Mouse (Mus musculus): ENCODE results near the gene Rph3al.

The Rph3al gene

GRCm38 (mm10) chr11:75859460-75859859, 78.8 kb downstream of the Rph3al start:
- DNase-seq, result no peak

GRCm38 (mm10) chr11:75858975-75859374, 79.3 kb downstream of the Rph3al start:
- no peak for DNase-seq

GRCm38 (mm10) chr11:75857781-75858180, 80.4 kb downstream of the Rph3al start:
- peak; percentile 14 for DNase-seq

- DNase-seq, result no peak
Observed at GRCm38 (mm10) chr11:75854327-75854726, 83.9 kb downstream of the Rph3al start.

- no peak for DNase-seq
Observed at GRCm38 (mm10) chr11:75853067-75853636, 85.1 kb downstream of the Rph3al start.

- DNase-seq, result no peak
Observed at GRCm38 (mm10) chr11:75852485-75852884, 85.7 kb downstream of the Rph3al start.

GRCm38 (mm10) chr11:75849552-75849951, 88.7 kb downstream of the Rph3al start:
- no peak for DNase-seq

- no peak for DNase-seq
Observed at GRCm38 (mm10) chr11:75846589-75846988, 91.6 kb downstream of the Rph3al start.

- DNase-seq, result no peak
Observed at GRCm38 (mm10) chr11:75845675-75846074, 92.6 kb downstream of the Rph3al start.

GRCm38 (mm10) chr11:75842904-75843619, 95.2 kb downstream of the Rph3al start:
- no peak for DNase-seq

GRCm38 (mm10) chr11:75841503-75841902, 96.7 kb downstream of the Rph3al start:
- no peak for DNase-seq

- DNase-seq, result no peak
Observed at GRCm38 (mm10) chr11:75839536-75840430, 98.4 kb downstream of the Rph3al start.

GRCm38 (mm10) chr11:75838861-75839426, 99.3 kb downstream of the Rph3al start:
- DNase-seq, result no peak

- no peak for DNase-seq
Observed at GRCm38 (mm10) chr11:75836240-75836610, 102.0 kb downstream of the Rph3al start.

- no peak for DNase-seq
Observed at GRCm38 (mm10) chr11:75835587-75836239, 102.5 kb downstream of the Rph3al start.

- no peak for DNase-seq
Observed at GRCm38 (mm10) chr11:75833081-75833480, 105.1 kb downstream of the Rph3al start.

GRCm38 (mm10) chr11:75830386-75830785, 107.8 kb downstream of the Rph3al start:
- DNase-seq, result peak; percentile 37

- DNase-seq, result no peak
Observed at GRCm38 (mm10) chr11:75827414-75827813, 110.8 kb downstream of the Rph3al start.

GRCm38 (mm10) chr11:75823506-75823905, 114.7 kb downstream of the Rph3al start:
- no peak for DNase-seq

GRCm38 (mm10) chr11:75813085-75813484, 125.1 kb downstream of the Rph3al start:
- DNase-seq, result no peak

- peak; percentile 83 for DNase-seq
Observed at GRCm38 (mm10) chr11:75811900-75812299, 126.3 kb downstream of the Rph3al start.

GRCm38 (mm10) chr11:75810526-75810925, 127.7 kb downstream of the Rph3al start:
- no peak for DNase-seq

- DNase-seq, result no peak
Observed at GRCm38 (mm10) chr11:75807486-75807885, 130.7 kb downstream of the Rph3al start.
